Mouse (Mus musculus) erythroblast, embryonic 14.5 days (primary cell): ENCODE results near the gene March1.

Source experiments
- GATA1 ChIP-seq: IDR thresholded peaks from 2 replicates; pipeline ENCODE4 v1.6.1; 2012; ENCODE audit warnings: low read length, inconsistent platforms, mixed read lengths
- TAL1 ChIP-seq: IDR thresholded peaks from 3 replicates; pipeline ENCODE4 v1.6.1; 2012; ENCODE audit warnings: low read length, inconsistent platforms, mixed read lengths

GRCm38 (mm10) chr8:65618966-65619365 lies 1.3 kb downstream of the March1 start:
- no peak for TF ChIP-seq TAL1
- no peak for TF ChIP-seq GATA1
